Mouse (Mus musculus) embryonic fibroblast, embryonic 13.5 days (primary cell): ENCODE measurements around the gene Ndufs4.

Experiments used
- CTCF ChIP-seq: IDR thresholded peaks from 2 replicates; pipeline ENCODE4 v1.5.1; 2011; ENCODE audit warnings: mild to moderate bottlenecking, control low read depth, low read length, moderate library complexity, borderline replicate concordance; ENCODE audit not compliant: insufficient read depth
- POLR2A ChIP-seq: IDR thresholded peaks from 2 replicates; pipeline ENCODE4 v1.6.1; 2011; ENCODE audit warnings: low read depth, mild to moderate bottlenecking, control low read depth, low read length, moderate library complexity

GRCm38 (mm10) chr13:114344979-114345712 lies 42.9 kb downstream of the Ndufs4 start:
- TF ChIP-seq POLR2A (no peak), CTCF (no peak)
